Mouse (Mus musculus) intestine, postnatal 0 days (tissue): ENCODE measurements around the gene Rps3a1. TPM values are rescaled to one million over a fixed set of nuclear protein-coding genes. Genes with fewer than 3 reads are reported as not detected.

Experiments
- ATAC-seq: fragments of 200-750 bp; cut with Nextera tagmentation; 2 replicates; pipeline ENCODE4 v1.8.0; 2017; ENCODE audit warnings: mild to moderate bottlenecking, moderate TSS enrichment, moderate library complexity
- H3K27ac ChIP-seq: fragments of 300-500 bp; sonication (generic); 2 replicates; pipeline ENCODE4 v1.5.1; 2014; ENCODE audit warnings: mild to moderate bottlenecking, low read depth, low read length, moderate library complexity
- H3K27me3 ChIP-seq: fragments of 300-500 bp; sonication (generic); replicated peaks from 2 replicates; pipeline ENCODE4 v1.6.1; 2014; ENCODE audit warnings: low read length, mixed read lengths; ENCODE audit not compliant: control insufficient read depth, insufficient read depth
- H3K36me3 ChIP-seq: fragments of 300-500 bp; sonication (generic); 2 replicates; pipeline ENCODE4 v1.6.1; 2014; ENCODE audit warnings: mild to moderate bottlenecking, moderate library complexity; ENCODE audit not compliant: control insufficient read depth, insufficient read depth
- H3K4me1 ChIP-seq: fragments of 300-500 bp; sonication (generic); replicated peaks from 2 replicates; pipeline ENCODE4 v1.6.1; 2014; ENCODE audit warnings: antibody characterized with exemption, low read length, mixed read lengths; ENCODE audit not compliant: control insufficient read depth, insufficient read depth
- H3K4me2 ChIP-seq: fragments of 300-500 bp; sonication (generic); replicated peaks from 2 replicates; pipeline ENCODE4 v1.6.1; 2014; ENCODE audit warnings: low read depth, mild to moderate bottlenecking, moderate library complexity
- H3K4me3 ChIP-seq: fragments of 300-500 bp; sonication (generic); 2 replicates; pipeline ENCODE4 v1.5.1; 2014; ENCODE audit warnings: low read depth, low read length
- H3K9ac ChIP-seq: fragments of 300-500 bp; sonication (generic); 2 replicates; pipeline ENCODE4 v1.6.1; 2014; ENCODE audit warnings: mild to moderate bottlenecking, low read depth, low read length
- H3K9me3 ChIP-seq: fragments of 300-500 bp; sonication (generic); 2 replicates; pipeline ENCODE4 v1.6.1; 2016; ENCODE audit warnings: mixed run types; ENCODE audit not compliant: control insufficient read depth
- CTCF ChIP-seq: sonication (generic); IDR thresholded peaks from 2 replicates; pipeline ENCODE4 v1.5.1; 2016; ENCODE audit warnings: low read depth, mild to moderate bottlenecking, control low read depth, antibody characterized with exemption, moderate library complexity
- WGBS: fragments of 180-500 bp; shearing (Covaris S2); extraction: QIAGEN DNeasy Blood & Tissue Kit; methylation state at CpG from one replicate; pipeline ENCODE4 v1.1.7; 2014; 5-methylcytosine and 5-hydroxymethylcytosine counted together
- polyA plus RNA-seq: library from polyadenylated mRNA; unstranded; fragments of >200 nt; fragmentation: Nextera tagmentation; extraction: Ambion mirVana; gene quantifications from 2 replicates; pipeline ENCODE4 v1.2.1, GENCODE M21; 2015

The Rps3a1 gene
- 788 and 816 TPM in 2 replicates for polyA plus RNA-seq

- Histone ChIP-seq H3K4me3 (peak within 1 kb of the TSS; percentile 85), H3K4me2 (peak within 1 kb of the TSS; percentile 65), H3K9ac (peak within 1 kb of the TSS; percentile 92), H3K27ac (peak within 1 kb of the TSS; percentile 77), H3K36me3 (peaks cover 32% of the 10 kb centered on the region), H3K4me1 (0 out of 2 replicates have a peak, but pooled peaks cover 2% of the 10 kb centered on the region), H3K9me3 (no peaks in the 10 kb centered on the region), H3K27me3 (no peaks in the 10 kb centered on the region)
- WGBS = under 1% methylated on average over 77 of the region's 77 CpGs
- peak; percentile 97 for ATAC-seq
- TF ChIP-seq CTCF = peak; percentile 99
Measured at GRCm38 (mm10) chr3:86142263-86142933, at the start of gene Rps3a1. TSS of gene Rps3a1 (minus strand) at chr3:86142702.

- ATAC-seq = no peak
- no peaks in the 10 kb centered on the region for H3K36me3 ChIP-seq
- H3K4me1 ChIP-seq = no peaks in the 10 kb centered on the region
- no peak for TF ChIP-seq CTCF
- no peaks in the 10 kb centered on the region for H3K9me3 ChIP-seq
- H3K27ac ChIP-seq = no peak overlapping the region
- H3K4me3 ChIP-seq = no peak overlapping the region
- no peaks in the 10 kb centered on the region for H3K27me3 ChIP-seq
- no peak overlapping the region for H3K9ac ChIP-seq
- WGBS = 63% methylated on average over 5 of the region's 5 CpGs
- no peak overlapping the region for H3K4me2 ChIP-seq
Measured at GRCm38 (mm10) chr3:86187736-86188389, 45.4 kb upstream of the Rps3a1 start.

GRCm38 (mm10) chr3:86184546-86184945 lies 42.0 kb upstream of the Rps3a1 start:
- no peak for ATAC-seq
- Histone ChIP-seq H3K9ac (no peak overlapping the region), H3K27ac (no peak overlapping the region), H3K9me3 (no peaks in the 10 kb centered on the region), H3K4me3 (no peak overlapping the region), H3K36me3 (no peaks in the 10 kb centered on the region), H3K4me2 (no peak overlapping the region), H3K27me3 (no peaks in the 10 kb centered on the region), H3K4me1 (no peaks in the 10 kb centered on the region)
- no peak for TF ChIP-seq CTCF
- 87% methylated on average over 7 of the region's 7 CpGs for WGBS

GRCm38 (mm10) chr3:86181107-86181506 lies 38.6 kb upstream of the Rps3a1 start:
- Histone ChIP-seq H3K4me3 (no peak overlapping the region), H3K27ac (no peak overlapping the region), H3K36me3 (no peaks in the 10 kb centered on the region), H3K4me2 (no peak overlapping the region), H3K9me3 (no peaks in the 10 kb centered on the region), H3K4me1 (no peaks in the 10 kb centered on the region), H3K27me3 (no peaks in the 10 kb centered on the region), H3K9ac (no peak overlapping the region)
- 0 out of 2 replicates have a peak, but pooled peaks have one; percentile 25 for ATAC-seq
- no peak for TF ChIP-seq CTCF
- 55% methylated on average over 5 of the region's 5 CpGs for WGBS

GRCm38 (mm10) chr3:86179714-86180113 lies 37.2 kb upstream of the Rps3a1 start:
- 0 out of 2 replicates have a peak, but pooled peaks have one; percentile 19 for ATAC-seq
- Histone ChIP-seq H3K27me3 (no peaks in the 10 kb centered on the region), H3K9me3 (no peaks in the 10 kb centered on the region), H3K4me1 (no peaks in the 10 kb centered on the region), H3K27ac (no peak overlapping the region), H3K9ac (no peak overlapping the region), H3K4me2 (no peak overlapping the region), H3K4me3 (no peak overlapping the region), H3K36me3 (no peaks in the 10 kb centered on the region)
- no peak for TF ChIP-seq CTCF
- 63% methylated on average over 7 of the region's 7 CpGs for WGBS

- Histone ChIP-seq H3K4me3 (no peak overlapping the region), H3K4me2 (no peak overlapping the region), H3K4me1 (no peaks in the 10 kb centered on the region), H3K9ac (no peak overlapping the region), H3K36me3 (no peaks in the 10 kb centered on the region), H3K9me3 (no peaks in the 10 kb centered on the region), H3K27ac (no peak overlapping the region), H3K27me3 (no peaks in the 10 kb centered on the region)
- TF ChIP-seq CTCF = no peak
- 76% methylated on average over 8 of the region's 8 CpGs for WGBS
- ATAC-seq = no peak
Measured at GRCm38 (mm10) chr3:86168841-86169425, 26.4 kb upstream of the Rps3a1 start.
